Mouse (Mus musculus) MEL (cell line): ENCODE measurements around the gene Coq8b. TPM values are rescaled to one million over a fixed set of nuclear protein-coding genes. Genes with fewer than 3 reads are reported as not detected.

Experiments
- DNase-seq: peaks from one replicate; pipeline ENCODE4 v3.0.0; 2011; ENCODE audit warnings: low read depth, low spot score
- H3K27ac ChIP-seq: 2 replicates; pipeline ENCODE4 v1.5.1; 2012; ENCODE audit warnings: low read depth, mild to moderate bottlenecking, control low read depth, low read length, moderate library complexity; ENCODE audit not compliant: control insufficient read depth
- H3K27me3 ChIP-seq, 2 experiments: fragments of 150-350 bp in 1 of 2; sonication (generic) in 1 of 2; 2 replicates each; pipeline ENCODE4 v1.6.1; 2012; ENCODE audit warnings: low read length in 2 of 2, mild to moderate bottlenecking in 2 of 2, improper control_type of control experiment in 1 of 2, moderate library complexity in 1 of 2; ENCODE audit not compliant: insufficient read depth in 2 of 2, control insufficient read depth in 1 of 2
- H3K36me3 ChIP-seq, 2 experiments: 2 replicates each; pipeline ENCODE4 v1.6.1; 2012 to 2014; ENCODE audit warnings: low read length in 2 of 2, improper control_type of control experiment in 1 of 2, inconsistent platforms in 1 of 2, mild to moderate bottlenecking in 1 of 2; ENCODE audit not compliant: insufficient read depth in 2 of 2, control insufficient read depth in 1 of 2
- H3K4me1 ChIP-seq, 2 experiments: fragments of 150-350 bp in 1 of 2; sonication (generic) in 1 of 2; 2 replicates each; pipeline ENCODE4 v1.6.1; 2012; ENCODE audit warnings: low read length in 2 of 2, improper control_type of control experiment in 1 of 2, mild to moderate bottlenecking in 1 of 2; ENCODE audit not compliant: insufficient read depth in 2 of 2, control insufficient read depth in 1 of 2
- H3K4me3 ChIP-seq, 2 experiments: fragments of 150-350 bp in 1 of 2; sonication (generic) in 1 of 2; 2 replicates each; pipeline ENCODE4 v1.5.1; 2012; ENCODE audit warnings: low read depth in 2 of 2, low read length in 2 of 2, mild to moderate bottlenecking in 2 of 2, moderate library complexity in 2 of 2, control low read depth in 1 of 2, improper control_type of control experiment in 1 of 2; ENCODE audit not compliant: control insufficient read depth in 1 of 2, insufficient read depth in 1 of 2
- H3K79me2 ChIP-seq: 2 replicates; pipeline ENCODE4 v1.6.1; 2012; ENCODE audit warnings: mild to moderate bottlenecking, low read length, moderate library complexity; ENCODE audit not compliant: control insufficient read depth, poor library complexity, insufficient read depth
- H3K9ac ChIP-seq: 2 replicates; pipeline ENCODE4 v1.6.1; 2012; ENCODE audit warnings: low read depth, mild to moderate bottlenecking, control low read depth, low read length, moderate library complexity; ENCODE audit not compliant: control insufficient read depth, poor library complexity, severe bottlenecking
- H3K9me3 ChIP-seq: fragments of 150-350 bp; sonication (generic); replicated peaks from 2 replicates; pipeline ENCODE4 v1.6.1; 2012; ENCODE audit warnings: mild to moderate bottlenecking, low read length, improper control_type of control experiment, moderate library complexity; ENCODE audit not compliant: insufficient read depth
- BHLHE40 ChIP-seq: IDR thresholded peaks from 2 replicates; pipeline ENCODE4 v1.6.1; 2012; ENCODE audit warnings: low read depth, mild to moderate bottlenecking, inconsistent platforms, low read length, improper control_type of control experiment, borderline replicate concordance
- CHD1 ChIP-seq: IDR thresholded peaks from 2 replicates; pipeline ENCODE4 v1.6.1; 2012; ENCODE audit warnings: low read depth, mild to moderate bottlenecking, inconsistent platforms, low read length, improper control_type of control experiment
- E2F4 ChIP-seq: IDR thresholded peaks from 2 replicates; pipeline ENCODE4 v1.6.1; 2011; ENCODE audit warnings: low read depth, low read length, improper control_type of control experiment, borderline replicate concordance
- ELF1 ChIP-seq: IDR thresholded peaks from 2 replicates; pipeline ENCODE4 v1.6.1; 2014; ENCODE audit warnings: low read depth, mild to moderate bottlenecking, inconsistent platforms, low read length, improper control_type of control experiment, moderate library complexity
- ETS1 ChIP-seq: IDR thresholded peaks from 2 replicates; pipeline ENCODE4 v1.6.1; 2012; ENCODE audit warnings: low read depth, mild to moderate bottlenecking, inconsistent platforms, low read length, improper control_type of control experiment, moderate library complexity
- GATA1 ChIP-seq: IDR thresholded peaks from 2 replicates; pipeline ENCODE4 v1.6.1; 2011; ENCODE audit warnings: low read depth, low read length, improper control_type of control experiment
- JUND ChIP-seq: IDR thresholded peaks from 2 replicates; pipeline ENCODE4 v1.6.1; 2011; ENCODE audit warnings: low read depth, mild to moderate bottlenecking, improper control_type of control experiment, low read length
- MAFK ChIP-seq: IDR thresholded peaks from 2 replicates; pipeline ENCODE4 v1.6.1; 2011; ENCODE audit warnings: low read depth, mild to moderate bottlenecking, low read length, improper control_type of control experiment, borderline replicate concordance
- MAX ChIP-seq: IDR thresholded peaks from 2 replicates; pipeline ENCODE4 v1.6.1; 2011; ENCODE audit warnings: low read length, improper control_type of control experiment
- MAZ ChIP-seq: IDR thresholded peaks from 2 replicates; pipeline ENCODE4 v1.6.1; 2012; ENCODE audit warnings: low read depth, mild to moderate bottlenecking, inconsistent platforms, low read length, improper control_type of control experiment
- MXI1 ChIP-seq: IDR thresholded peaks from 2 replicates; pipeline ENCODE4 v1.6.1; 2011; ENCODE audit warnings: mild to moderate bottlenecking, low read depth, low read length, improper control_type of control experiment
- MYB ChIP-seq: IDR thresholded peaks from 2 replicates; pipeline ENCODE4 v1.6.1; 2011; ENCODE audit warnings: mild to moderate bottlenecking, low read depth, low read length, improper control_type of control experiment
- NELFE ChIP-seq: IDR thresholded peaks from 2 replicates; pipeline ENCODE4 v1.6.1; 2011; ENCODE audit warnings: low read depth, low read length, improper control_type of control experiment
- POLR2AphosphoS2 ChIP-seq: IDR thresholded peaks from 2 replicates; pipeline ENCODE4 v1.6.1; 2011; ENCODE audit warnings: low read length, improper control_type of control experiment
- POLR2AphosphoS5 ChIP-seq: IDR thresholded peaks from 2 replicates; pipeline ENCODE4 v1.6.1; 2012; ENCODE audit warnings: low read depth, borderline replicate concordance, mild to moderate bottlenecking, inconsistent platforms, low read length, moderate library complexity, mixed read lengths
- RAD21 ChIP-seq: IDR thresholded peaks from 2 replicates; pipeline ENCODE4 v1.6.1; 2011; ENCODE audit warnings: mild to moderate bottlenecking, low read depth, low read length, improper control_type of control experiment
- RCOR1 ChIP-seq: IDR thresholded peaks from 2 replicates; pipeline ENCODE4 v1.6.1; 2012; ENCODE audit warnings: low read depth, mild to moderate bottlenecking, inconsistent platforms, low read length, improper control_type of control experiment
- TBP ChIP-seq: IDR thresholded peaks from 2 replicates; pipeline ENCODE4 v1.8.0; 2011; ENCODE audit warnings: low read depth, low read length, improper control_type of control experiment
- UBTF ChIP-seq: IDR thresholded peaks from 2 replicates; pipeline ENCODE4 v1.6.1; 2012; ENCODE audit warnings: low read depth, mild to moderate bottlenecking, inconsistent platforms, low read length, improper control_type of control experiment, moderate library complexity, borderline replicate concordance; ENCODE audit not compliant: insufficient read depth
- USF1 ChIP-seq: IDR thresholded peaks from 2 replicates; pipeline ENCODE4 v1.6.1; 2014; ENCODE audit warnings: low read depth, mild to moderate bottlenecking, inconsistent platforms, low read length, improper control_type of control experiment, moderate library complexity
- ZMIZ1 ChIP-seq: IDR thresholded peaks from 2 replicates; pipeline ENCODE4 v1.6.1; 2012; ENCODE audit warnings: low read depth, mild to moderate bottlenecking, inconsistent platforms, low read length, improper control_type of control experiment, moderate library complexity
- ZNF384 ChIP-seq: IDR thresholded peaks from 2 replicates; pipeline ENCODE4 v1.6.1; 2012; ENCODE audit warnings: low read depth, mild to moderate bottlenecking, inconsistent platforms, low read length, improper control_type of control experiment
- polyA plus RNA-seq, 2 experiments: library from polyadenylated mRNA; stranded (reverse) in 1 of 2; unstranded in 1 of 2; fragments of >175 nt in 1 of 2; fragments of >200 nt in 1 of 2; gene quantifications; 2 replicates each; pipeline versions ENCODE4 v1.2.1 to v1.2.4; 2012; ENCODE audit warnings: low replicate concordance in 2 of 2, low read depth in 1 of 2; ENCODE audit not compliant: insufficient read length in 2 of 2, insufficient read depth in 1 of 2, missing spikeins in 1 of 2
- total RNA-seq: library from RNA; depleted of rRNA; stranded (reverse); fragments of 300-350 nt; gene quantifications from 2 replicates; pipeline ENCODE4 v1.2.3, GENCODE M21; 2012

Gene Coq8b
- total and polyA plus RNA-seq, 3 experiments = 13.8 to 22.7 TPM; not detected in 1

DNA sequence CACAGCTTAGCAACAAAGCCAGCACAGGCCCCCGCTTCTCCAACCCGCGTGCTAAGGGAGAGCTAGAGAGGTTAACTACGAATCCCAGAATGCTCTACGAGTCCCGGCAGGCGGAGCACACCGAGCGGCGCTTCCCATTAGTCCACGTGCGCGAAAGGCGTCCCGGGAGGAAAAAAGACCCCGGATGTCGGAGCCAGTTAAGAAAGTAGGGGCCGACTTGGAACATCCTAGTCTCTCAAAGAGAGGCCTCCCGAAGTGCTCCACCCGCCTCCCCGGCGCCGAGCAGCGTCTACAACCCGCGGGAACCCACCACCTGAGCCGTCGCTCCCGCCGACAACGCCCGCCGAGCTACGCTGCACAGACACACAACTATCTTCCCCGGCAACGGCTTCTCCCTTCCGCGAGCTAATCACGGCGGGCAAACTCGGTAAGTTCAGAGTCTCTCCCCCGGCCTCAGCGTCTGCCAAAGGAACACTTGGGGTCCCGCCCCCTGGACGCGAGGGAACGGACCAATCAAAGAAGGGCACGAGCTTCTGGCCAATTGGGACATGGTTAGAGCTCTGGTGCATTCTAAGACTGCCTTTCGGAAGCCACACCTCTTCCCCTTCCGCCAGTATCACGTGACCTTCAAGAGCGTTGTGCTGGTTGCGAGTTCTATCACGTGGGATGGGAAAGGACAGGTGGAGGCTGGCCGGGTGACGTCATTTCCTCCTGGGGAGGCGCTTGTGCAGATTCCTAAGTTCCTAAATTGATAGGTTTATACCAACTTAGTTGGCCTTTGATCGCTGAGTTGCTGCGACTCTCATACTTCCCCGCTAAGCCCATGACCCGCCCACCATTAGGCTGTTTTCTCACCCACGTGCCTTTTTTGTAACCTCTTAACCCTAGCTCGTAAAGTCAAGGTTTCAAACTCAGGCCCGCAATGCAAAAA, 36.9 kb upstream of the Coq8b start, which contains the start of the genes BC024978 and Snrpa (continued):
- TF ChIP-seq ETS1 = peak; percentile 87
- no peak for TF ChIP-seq RAD21
- peak; percentile 85 for TF ChIP-seq NELFE
- peak; percentile 22; the same call in 1 of the 2 replicates for TF ChIP-seq MAZ
- peak; percentile 66 for TF ChIP-seq ZMIZ1

- H3K27me3 ChIP-seq = no peaks in the 10 kb centered on the region
- peak; percentile 14 for DNase-seq
- no peak overlapping the region; the same call in 1 of the 2 replicates for H3K9ac ChIP-seq
- peaks cover 28% of the 10 kb centered on the region for H3K79me2 ChIP-seq
- H3K4me1 ChIP-seq = peaks cover 6 to 14% of the 10 kb centered on the region in 2 experiments; a peak in 3 of 4 replicates
- no peak overlapping the region for H3K4me3 ChIP-seq
- H3K27ac ChIP-seq = no peak overlapping the region
- H3K9me3 ChIP-seq = no peaks in the 10 kb centered on the region
- no peak for TF ChIP-seq MAX
- no peak for TF ChIP-seq ZNF384
- no peak for TF ChIP-seq BHLHE40
- no peak for TF ChIP-seq GATA1
- no peak for TF ChIP-seq CHD1
- no peak for TF ChIP-seq TBP
- TF ChIP-seq ETS1 = no peak
- no peak for TF ChIP-seq JUND
- TF ChIP-seq USF1 = no peak
- no peak for TF ChIP-seq NELFE
- no peak for TF ChIP-seq POLR2AphosphoS5
- no peak for TF ChIP-seq E2F4
- no peak for TF ChIP-seq RCOR1
- no peak for TF ChIP-seq ELF1
- TF ChIP-seq MAFK = no peak
- TF ChIP-seq POLR2AphosphoS2 = no peak
- TF ChIP-seq MYB = no peak
- TF ChIP-seq MXI1 = no peak
- no peak for TF ChIP-seq UBTF
- H3K36me3 ChIP-seq = peaks cover 13 to 16% of the 10 kb centered on the region in 2 experiments
Measured at GRCm38 (mm10) chr7:27197136-27197535, 35.7 kb upstream of the Coq8b start.
